Comparison of ENCODE assay signal across 8 mouse cellular contexts in genomic region chr6:134792141-134793045, GRCm38 (mm10). TPM values are rescaled to one million over a fixed set of nuclear protein-coding genes. Genes with fewer than 3 reads are reported as not detected.
A peak's percentile ranks its signal among the peaks of the same experiment; 100 is the strongest.
DNase-seq lines count a peak whose midpoint lies in the region; ATAC-seq and TF ChIP-seq lines count a peak whose summit lies in the region.

TSS of gene Dusp16 (minus strand) at chr6:134792625.

- intact Hi-C loops in left cerebral cortex, postnatal 4 days (cut with DNase I), result loop anchor here (10.0 kb wide), 1 partner anchor 68 kb away; no protein-coding TSS in a partner anchor

- peak within 1 kb of the TSS; percentile 96 for H3K27ac ChIP-seq in embryonic facial prominence, embryonic 12.5 days
- H3K27ac ChIP-seq in midbrain, embryonic 11.5 days (ENCODE audit: low read depth, low read length), result peak within 1 kb of the TSS; percentile 85
- H3K27ac ChIP-seq in small intestine, adult 2 months (ENCODE audit: insufficient read depth, low read depth, low read length), result peak within 1 kb of the TSS; percentile 95

- peak within 1 kb of the TSS; percentile 70 for H3K4me3 ChIP-seq in embryonic facial prominence, embryonic 12.5 days
- H3K4me3 ChIP-seq in midbrain, embryonic 11.5 days (ENCODE audit: low read depth, low read length), result peak within 1 kb of the TSS; percentile 70
- peak within 1 kb of the TSS; percentile 95 for H3K4me3 ChIP-seq in small intestine, adult 2 months (ENCODE audit: low read depth, low read length)

- peak; percentile 98 for DNase-seq in 3T3-L1 (ENCODE audit: low read depth, low spot score)
- DNase-seq in adrenal gland, postnatal 36 days, result peak; percentile 87 to 89
- peak; percentile 99 for DNase-seq in heart, adult 11 months
- DNase-seq in kidney, adult 11 months, result peak; percentile 92
- DNase-seq in left cerebral cortex, postnatal 4 days, result peak; percentile 84
- DNase-seq in midbrain, embryonic 11.5 days (ENCODE audit: low spot score, missing footprints), result peak; percentile 99

- H3K4me1 ChIP-seq in embryonic facial prominence, embryonic 12.5 days, result peaks cover 16% of the 10 kb centered on the region
- peaks cover 8% of the 10 kb centered on the region; the same call in 1 of the 2 replicates for H3K4me1 ChIP-seq in midbrain, embryonic 11.5 days (ENCODE audit: control insufficient read depth, insufficient read depth, low read length)
- peaks cover 13% of the 10 kb centered on the region; the same call in 1 of the 2 replicates for H3K4me1 ChIP-seq in small intestine, adult 2 months (ENCODE audit: control insufficient read depth, insufficient read depth, insufficient read length, low read length)

- H3K9me3 ChIP-seq in embryonic facial prominence, embryonic 12.5 days, result no peaks in the 10 kb centered on the region
- no peaks in the 10 kb centered on the region for H3K9me3 ChIP-seq in midbrain, embryonic 11.5 days (ENCODE audit: control insufficient read depth, low read length)

- no peak for TF ChIP-seq POLR2A in small intestine, adult 2 months (IDR thresholded peaks at IDR 0.05; ENCODE audit: low read depth, low read length)

- H3K9ac ChIP-seq in embryonic facial prominence, embryonic 12.5 days, result peak within 1 kb of the TSS; percentile 90
- H3K9ac ChIP-seq in midbrain, embryonic 11.5 days (ENCODE audit: low read length), result peak within 1 kb of the TSS; percentile 92

- 1% methylated on average over 57 of the region's 108 CpGs for WGBS in embryonic facial prominence, embryonic 12.5 days
- WGBS in midbrain, embryonic 11.5 days, result under 1% methylated on average over 87 of the region's 108 CpGs
- under 1% methylated on average over 108 of the region's 108 CpGs for WGBS in small intestine, adult 2 months

- no peaks in the 10 kb centered on the region for H3K36me3 ChIP-seq in embryonic facial prominence, embryonic 12.5 days
- no peaks in the 10 kb centered on the region for H3K36me3 ChIP-seq in midbrain, embryonic 11.5 days (ENCODE audit: control insufficient read depth, insufficient read depth, low read length)
- peaks cover 1% of the 10 kb centered on the region; the same call in 1 of the 2 replicates for H3K36me3 ChIP-seq in small intestine, adult 2 months (ENCODE audit: control insufficient read depth, insufficient read depth, low read length)

- peak within 1 kb of the TSS; percentile 64 for H3K4me2 ChIP-seq in embryonic facial prominence, embryonic 12.5 days (replicated peaks)
- peak within 1 kb of the TSS; percentile 57 for H3K4me2 ChIP-seq in midbrain, embryonic 11.5 days

- peak; percentile 79 for ATAC-seq in embryonic facial prominence, embryonic 12.5 days (ENCODE audit: insufficient number of reproducible peaks, insufficient read depth, low FRiP score, low TSS enrichment)
- ATAC-seq in midbrain, embryonic 11.5 days (ENCODE audit: low FRiP score), result peak; percentile 89

- TF ChIP-seq CTCF in small intestine, adult 2 months (IDR thresholded peaks at IDR 0.05; ENCODE audit: extremely low read depth, insufficient read length, insufficient replicate concordance, low read depth, low read length), result no peak

- no peaks in the 10 kb centered on the region for H3K27me3 ChIP-seq in embryonic facial prominence, embryonic 12.5 days
- peaks cover 8% of the 10 kb centered on the region; the same call in 1 of the 2 replicates for H3K27me3 ChIP-seq in midbrain, embryonic 11.5 days (ENCODE audit: control insufficient read depth, insufficient read depth, low read length)
- no peaks in the 10 kb centered on the region for H3K27me3 ChIP-seq in small intestine, adult 2 months (ENCODE audit: control insufficient read depth, insufficient read depth, low read length)

RNA-seq across cellular contexts. Expression of gene Dusp16, which starts in this region (rescaled TPM):
- total RNA-seq in adrenal gland, postnatal 36 days (2021), result 10 to 100 TPM; 24.0 to 26.6 TPM
- polyA plus RNA-seq in embryonic facial prominence, embryonic 12.5 days (2016; fragmentation: Nextera tagmentation; extraction: Ambion mirVana), result 15.6 and 18.3 TPM in 2 replicates
- total RNA-seq in left cerebral cortex, postnatal 4 days (2021), result 1 to 10 TPM; 5.1 to 5.2 TPM
- 18.0 and 18.5 TPM in 2 replicates for polyA plus RNA-seq in midbrain, embryonic 11.5 days (2014; fragmentation: Nextera tagmentation; extraction: Ambion mirVana)
- 9.5 and 26.1 TPM in 2 replicates for polyA plus RNA-seq in small intestine, adult 2 months (2012; rRNA removed)

Comparison
In these comparisons a context has a peak if more than half of its experiments do, and no peak if none do; other contexts are left out.
1. Peak in every context shown above with its lines: DNase-seq, ATAC-seq, H3K4me3 ChIP-seq and H3K27ac ChIP-seq.
2. RNA of gene Dusp16 (total RNA-seq): 24.0 to 26.6 TPM in adrenal gland, postnatal 36 days; 5.1 to 5.2 TPM in left cerebral cortex, postnatal 4 days; every median in the first group is over 4 times any median in the second.